Mouse (Mus musculus): ENCODE results near the gene Ccm2l. TPM values are rescaled to one million over a fixed set of nuclear protein-coding genes. Genes with fewer than 3 reads are reported as not detected.

Ccm2l gene
- total and polyA plus RNA-seq, 2 experiments: 2.3 to 5.5 TPM

GRCm38 (mm10) chr2:153055270-153055920 lies 10.4 kb upstream of the Ccm2l start:
- H3K36me3 ChIP-seq (ENCODE audit: control insufficient read depth, insufficient read depth, low read length): no peaks in the 10 kb centered on the region
- H3K9ac ChIP-seq (ENCODE audit: low read depth, low read length): no peak overlapping the region
- TF ChIP-seq POLR2A (IDR thresholded peaks at IDR 0.05; ENCODE audit: extremely low read depth, insufficient read depth, low read length) (no peak), CTCF (IDR thresholded peaks at IDR 0.05; ENCODE audit: low read depth, low read length) (no peak)
- no peak overlapping the region for H3K27ac ChIP-seq (replicated peaks; ENCODE audit: insufficient read depth, low read depth, low read length)
- peaks cover 3% of the 10 kb centered on the region for H3K27me3 ChIP-seq (ENCODE audit: control insufficient read depth, insufficient read depth, low read length)
- WGBS: 51% methylated on average over 6 of the region's 6 CpGs
- H3K4me1 ChIP-seq (ENCODE audit: control insufficient read depth, insufficient read depth, low read length): no peaks in the 10 kb centered on the region
- H3K4me3 ChIP-seq (ENCODE audit: insufficient read depth, low read depth, low read length): no peak overlapping the region
- DNase-seq (ENCODE audit: extremely low read depth, low read depth, low spot score): no peak
- no peaks in the 10 kb centered on the region for H3K79me2 ChIP-seq (ENCODE audit: control insufficient read depth, insufficient read depth, low read length)

DNA sequence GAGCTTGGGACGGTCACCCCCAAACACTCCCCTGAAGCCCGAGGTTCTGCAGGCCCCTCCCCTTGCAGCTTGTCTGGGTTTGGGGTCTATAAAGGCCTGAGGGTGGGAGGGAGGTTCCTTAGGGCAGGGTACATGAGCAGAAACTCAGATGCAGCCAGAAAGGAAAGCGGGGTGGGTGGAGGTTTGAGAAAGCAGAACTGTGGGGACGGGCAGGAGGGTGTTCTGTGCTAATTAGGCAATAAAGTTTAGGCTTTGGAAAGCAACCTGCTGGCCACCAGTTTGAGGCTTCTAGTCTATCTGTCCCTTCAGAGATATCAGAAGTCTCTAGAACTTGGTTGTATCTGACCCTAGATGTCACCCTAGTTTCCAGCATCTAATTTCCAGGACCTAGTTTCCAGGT lies 7.4 kb upstream of the Ccm2l start:
- Histone ChIP-seq H3K4me3 (ENCODE audit: insufficient read depth, low read depth, low read length) (no peak overlapping the region), H3K4me1 (ENCODE audit: control insufficient read depth, insufficient read depth, low read length) (no peaks in the 10 kb centered on the region), H3K27me3 (ENCODE audit: control insufficient read depth, insufficient read depth, low read length) (no peaks in the 10 kb centered on the region), H3K79me2 (ENCODE audit: control insufficient read depth, insufficient read depth, low read length) (no peaks in the 10 kb centered on the region), H3K9ac (ENCODE audit: low read depth, low read length) (no peak overlapping the region), H3K36me3 (ENCODE audit: control insufficient read depth, insufficient read depth, low read length) (no peaks in the 10 kb centered on the region), H3K27ac (replicated peaks; ENCODE audit: insufficient read depth, low read depth, low read length) (no peak overlapping the region)
- no peak for TF ChIP-seq POLR2A (IDR thresholded peaks at IDR 0.05; ENCODE audit: extremely low read depth, insufficient read depth, low read length)
- TF ChIP-seq CTCF (IDR thresholded peaks at IDR 0.05; ENCODE audit: low read depth, low read length): no peak
- WGBS: 77% methylated on average over 4 of the region's 4 CpGs
- DNase-seq (ENCODE audit: extremely low read depth, low read depth, low spot score): no peak

GRCm38 (mm10) chr2:153060216-153060615 lies 5.5 kb upstream of the Ccm2l start:
- no peaks in the 10 kb centered on the region for H3K4me1 ChIP-seq (ENCODE audit: control insufficient read depth, insufficient read depth, low read length)
- TF ChIP-seq CTCF (IDR thresholded peaks at IDR 0.05; ENCODE audit: low read depth, low read length) (no peak), POLR2A (IDR thresholded peaks at IDR 0.05; ENCODE audit: extremely low read depth, insufficient read depth, low read length) (no peak)
- H3K9ac ChIP-seq (ENCODE audit: low read depth, low read length): no peak overlapping the region
- WGBS: 83% methylated on average over 7 of the region's 7 CpGs
- H3K4me3 ChIP-seq (ENCODE audit: insufficient read depth, low read depth, low read length): no peak overlapping the region
- H3K36me3 ChIP-seq (ENCODE audit: control insufficient read depth, insufficient read depth, low read length): no peaks in the 10 kb centered on the region
- no peaks in the 10 kb centered on the region for H3K79me2 ChIP-seq (ENCODE audit: control insufficient read depth, insufficient read depth, low read length)
- H3K27me3 ChIP-seq (ENCODE audit: control insufficient read depth, insufficient read depth, low read length): no peaks in the 10 kb centered on the region
- H3K27ac ChIP-seq (replicated peaks; ENCODE audit: insufficient read depth, low read depth, low read length): no peak overlapping the region
- no peak for DNase-seq (ENCODE audit: extremely low read depth, low read depth, low spot score)

DNA sequence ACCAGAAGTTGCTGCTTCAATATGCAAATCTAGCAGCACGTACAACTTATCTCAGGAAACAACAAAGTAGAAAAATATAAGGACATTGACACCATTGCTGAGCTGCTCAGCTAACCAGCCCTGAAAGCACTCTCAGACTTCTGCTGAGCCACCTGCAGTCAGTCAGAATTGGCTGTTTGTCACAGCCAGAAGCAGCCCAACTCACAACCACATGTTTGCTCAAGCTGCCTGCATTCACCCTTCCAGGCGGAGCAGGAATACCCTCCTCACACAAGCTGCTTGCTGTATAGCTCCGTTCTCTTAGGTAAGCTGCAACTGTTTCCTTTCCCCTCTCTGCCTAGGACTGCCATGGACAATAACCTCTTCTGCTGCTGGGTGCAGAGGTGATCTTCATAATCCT lies 2.4 kb upstream of the Ccm2l start:
- 67% methylated on average over 3 of the region's 3 CpGs for WGBS
- Histone ChIP-seq H3K27me3 (ENCODE audit: control insufficient read depth, insufficient read depth, low read length) (no peaks in the 10 kb centered on the region), H3K9ac (ENCODE audit: low read depth, low read length) (no peak overlapping the region), H3K27ac (replicated peaks; ENCODE audit: insufficient read depth, low read depth, low read length) (no peak overlapping the region), H3K4me1 (ENCODE audit: control insufficient read depth, insufficient read depth, low read length) (no peaks in the 10 kb centered on the region), H3K79me2 (ENCODE audit: control insufficient read depth, insufficient read depth, low read length) (no peaks in the 10 kb centered on the region), H3K36me3 (ENCODE audit: control insufficient read depth, insufficient read depth, low read length) (no peaks in the 10 kb centered on the region), H3K4me3 (ENCODE audit: insufficient read depth, low read depth, low read length) (no peak overlapping the region)
- no peak for DNase-seq (ENCODE audit: extremely low read depth, low read depth, low spot score)
- TF ChIP-seq CTCF (IDR thresholded peaks at IDR 0.05; ENCODE audit: low read depth, low read length): no peak
- no peak for TF ChIP-seq POLR2A (IDR thresholded peaks at IDR 0.05; ENCODE audit: extremely low read depth, insufficient read depth, low read length)

GRCm38 (mm10) chr2:153064190-153064970 lies 1.4 kb upstream of the Ccm2l start:
- no peaks in the 10 kb centered on the region for H3K36me3 ChIP-seq (ENCODE audit: control insufficient read depth, insufficient read depth, low read length)
- no peaks in the 10 kb centered on the region for H3K79me2 ChIP-seq (ENCODE audit: control insufficient read depth, insufficient read depth, low read length)
- no peak for DNase-seq (ENCODE audit: extremely low read depth, low read depth, low spot score)
- no peaks in the 10 kb centered on the region for H3K4me1 ChIP-seq (ENCODE audit: control insufficient read depth, insufficient read depth, low read length)
- 0 out of 2 replicates have a peak overlapping the region, but pooled peaks have one; percentile 35 for H3K27ac ChIP-seq (replicated peaks; ENCODE audit: insufficient read depth, low read depth, low read length)
- 70% methylated on average over 9 of the region's 9 CpGs for WGBS
- no peak overlapping the region for H3K4me3 ChIP-seq (ENCODE audit: insufficient read depth, low read depth, low read length)
- TF ChIP-seq POLR2A (IDR thresholded peaks at IDR 0.05; ENCODE audit: extremely low read depth, insufficient read depth, low read length) (no peak), CTCF (IDR thresholded peaks at IDR 0.05; ENCODE audit: low read depth, low read length) (no peak)
- H3K9ac ChIP-seq (ENCODE audit: low read depth, low read length): no peak overlapping the region
- H3K27me3 ChIP-seq (ENCODE audit: control insufficient read depth, insufficient read depth, low read length): no peaks in the 10 kb centered on the region

- Histone ChIP-seq H3K4me3 (ENCODE audit: insufficient read depth, low read depth, low read length) (peak overlapping the region; percentile 13), H3K27ac (replicated peaks; ENCODE audit: insufficient read depth, low read depth, low read length) (no peak overlapping the region), H3K27me3 (ENCODE audit: control insufficient read depth, insufficient read depth, low read length) (no peaks in the 10 kb centered on the region), H3K4me1 (ENCODE audit: control insufficient read depth, insufficient read depth, low read length) (no peaks in the 10 kb centered on the region), H3K79me2 (ENCODE audit: control insufficient read depth, insufficient read depth, low read length) (no peaks in the 10 kb centered on the region), H3K36me3 (ENCODE audit: control insufficient read depth, insufficient read depth, low read length) (no peaks in the 10 kb centered on the region), H3K9ac (ENCODE audit: low read depth, low read length) (no peak overlapping the region)
- 63% methylated on average over 6 of the region's 6 CpGs for WGBS
- TF ChIP-seq CTCF (IDR thresholded peaks at IDR 0.05; ENCODE audit: low read depth, low read length): no peak
- no peak for TF ChIP-seq POLR2A (IDR thresholded peaks at IDR 0.05; ENCODE audit: extremely low read depth, insufficient read depth, low read length)
- no peak for DNase-seq (ENCODE audit: extremely low read depth, low read depth, low spot score)
Observed at GRCm38 (mm10) chr2:153066991-153067390, 1.2 kb downstream of the Ccm2l start.
